Mouse (Mus musculus): Measurements from ENCODE around the gene Dnase1l1. TPM values are rescaled to one million over a fixed set of nuclear protein-coding genes. Genes with fewer than 3 reads are reported as not detected.
A peak's percentile ranks its signal among the peaks of the same experiment; 100 is the strongest.

Dnase1l1 gene
- polyA plus RNA-seq (2011; ENCODE audit: insufficient read depth, insufficient read length, low read depth, missing spikeins), result 3.9 and 5.9 TPM in 2 replicates

GRCm38 (mm10) chrX:74281732-74282394, at the start of gene Dnase1l1, which contains the start of gene Taz:
Gene Dnase1l1 (minus strand): TSS chrX:74282337.
Gene Taz (plus strand): TSS chrX:74281912.
- H3K9me3 ChIP-seq (replicated peaks; ENCODE audit: control insufficient read depth, insufficient read depth, low read length, poor library complexity, severe bottlenecking), result no peaks in the 10 kb centered on the region
- H3K27ac ChIP-seq (ENCODE audit: insufficient read depth, low read length), result peak within 1 kb of the TSS; percentile 68
- H3K9ac ChIP-seq (ENCODE audit: low read depth, poor library complexity, severe bottlenecking), result peak within 1 kb of the TSS; percentile 87
- TF ChIP-seq EP300 (IDR thresholded peaks at IDR 0.05; ENCODE audit: insufficient read depth, low read depth, low read length) (no peak), CTCF (IDR thresholded peaks at IDR 0.05; ENCODE audit: low read depth, low read length) (no peak), POLR2A (IDR thresholded peaks at IDR 0.05; ENCODE audit: insufficient read depth, low read length) (no peak)
- H3K4me3 ChIP-seq (ENCODE audit: low read depth, low read length), result peak within 1 kb of the TSS; percentile 95
- H3K36me3 ChIP-seq (ENCODE audit: control insufficient read depth, insufficient read depth, low read length, poor library complexity, severe bottlenecking), result no peaks in the 10 kb centered on the region
- H3K4me1 ChIP-seq (ENCODE audit: control insufficient read depth, insufficient read depth, low read length), result peaks cover 2% of the 10 kb centered on the region
- H3K27me3 ChIP-seq (ENCODE audit: control insufficient read depth, insufficient read depth, low read length, poor library complexity, severe bottlenecking), result no peaks in the 10 kb centered on the region

GRCm38 (mm10) chrX:74330166-74330930, 48.2 kb upstream of the Dnase1l1 start:
- Histone ChIP-seq H3K9me3 (replicated peaks; ENCODE audit: control insufficient read depth, insufficient read depth, low read length, poor library complexity, severe bottlenecking) (no peaks in the 10 kb centered on the region), H3K4me1 (ENCODE audit: control insufficient read depth, insufficient read depth, low read length) (no peaks in the 10 kb centered on the region), H3K27ac (ENCODE audit: insufficient read depth, low read length) (no peak overlapping the region), H3K36me3 (ENCODE audit: control insufficient read depth, insufficient read depth, low read length, poor library complexity, severe bottlenecking) (no peaks in the 10 kb centered on the region), H3K27me3 (ENCODE audit: control insufficient read depth, insufficient read depth, low read length, poor library complexity, severe bottlenecking) (no peaks in the 10 kb centered on the region), H3K4me3 (ENCODE audit: low read depth, low read length) (no peak overlapping the region), H3K9ac (ENCODE audit: low read depth, poor library complexity, severe bottlenecking) (no peak overlapping the region)
- no peak for TF ChIP-seq EP300 (IDR thresholded peaks at IDR 0.05; ENCODE audit: insufficient read depth, low read depth, low read length)
- no peak for TF ChIP-seq POLR2A (IDR thresholded peaks at IDR 0.05; ENCODE audit: insufficient read depth, low read length)
- no peak for TF ChIP-seq CTCF (IDR thresholded peaks at IDR 0.05; ENCODE audit: low read depth, low read length)

GRCm38 (mm10) chrX:74329215-74329671, 47.1 kb upstream of the Dnase1l1 start:
- H3K4me3 ChIP-seq (ENCODE audit: low read depth, low read length), result peak overlapping the region; percentile 74
- H3K9me3 ChIP-seq (replicated peaks; ENCODE audit: control insufficient read depth, insufficient read depth, low read length, poor library complexity, severe bottlenecking), result no peaks in the 10 kb centered on the region
- H3K36me3 ChIP-seq (ENCODE audit: control insufficient read depth, insufficient read depth, low read length, poor library complexity, severe bottlenecking), result no peaks in the 10 kb centered on the region
- H3K9ac ChIP-seq (ENCODE audit: low read depth, poor library complexity, severe bottlenecking), result peak overlapping the region; percentile 72
- TF ChIP-seq EP300 (IDR thresholded peaks at IDR 0.05; ENCODE audit: insufficient read depth, low read depth, low read length), result no peak
- no peak for TF ChIP-seq POLR2A (IDR thresholded peaks at IDR 0.05; ENCODE audit: insufficient read depth, low read length)
- TF ChIP-seq CTCF (IDR thresholded peaks at IDR 0.05; ENCODE audit: low read depth, low read length), result no peak
- no peaks in the 10 kb centered on the region for H3K4me1 ChIP-seq (ENCODE audit: control insufficient read depth, insufficient read depth, low read length)
- H3K27me3 ChIP-seq (ENCODE audit: control insufficient read depth, insufficient read depth, low read length, poor library complexity, severe bottlenecking), result no peaks in the 10 kb centered on the region
- H3K27ac ChIP-seq (ENCODE audit: insufficient read depth, low read length), result no peak overlapping the region

GRCm38 (mm10) chrX:74328725-74329161, 46.6 kb upstream of the Dnase1l1 start, which contains the start of gene Plxna3:
Gene Plxna3 (plus strand): TSS chrX:74329066.
- H3K4me1 ChIP-seq (ENCODE audit: control insufficient read depth, insufficient read depth, low read length), result no peaks in the 10 kb centered on the region
- H3K27me3 ChIP-seq (ENCODE audit: control insufficient read depth, insufficient read depth, low read length, poor library complexity, severe bottlenecking), result no peaks in the 10 kb centered on the region
- H3K36me3 ChIP-seq (ENCODE audit: control insufficient read depth, insufficient read depth, low read length, poor library complexity, severe bottlenecking), result no peaks in the 10 kb centered on the region
- H3K4me3 ChIP-seq (ENCODE audit: low read depth, low read length), result peak within 1 kb of the TSS; percentile 74
- H3K27ac ChIP-seq (ENCODE audit: insufficient read depth, low read length), result no peak within 1 kb of the TSS
- no peaks in the 10 kb centered on the region for H3K9me3 ChIP-seq (replicated peaks; ENCODE audit: control insufficient read depth, insufficient read depth, low read length, poor library complexity, severe bottlenecking)
- H3K9ac ChIP-seq (ENCODE audit: low read depth, poor library complexity, severe bottlenecking), result peak within 1 kb of the TSS; percentile 72
- TF ChIP-seq POLR2A (IDR thresholded peaks at IDR 0.05; ENCODE audit: insufficient read depth, low read length) (no peak), CTCF (IDR thresholded peaks at IDR 0.05; ENCODE audit: low read depth, low read length) (no peak), EP300 (IDR thresholded peaks at IDR 0.05; ENCODE audit: insufficient read depth, low read depth, low read length) (no peak)

GRCm38 (mm10) chrX:74312540-74313464, 30.7 kb upstream of the Dnase1l1 start, which contains the start of gene Fam50a:
Gene Fam50a (plus strand): TSS chrX:74313033.
- H3K36me3 ChIP-seq (ENCODE audit: control insufficient read depth, insufficient read depth, low read length, poor library complexity, severe bottlenecking), result peaks cover 10% of the 10 kb centered on the region
- peak within 1 kb of the TSS; percentile 30; the same call in 1 of the 2 replicates for H3K27ac ChIP-seq (ENCODE audit: insufficient read depth, low read length)
- TF ChIP-seq CTCF (IDR thresholded peaks at IDR 0.05; ENCODE audit: low read depth, low read length) (no peak), POLR2A (IDR thresholded peaks at IDR 0.05; ENCODE audit: insufficient read depth, low read length) (peak; percentile 10)
- H3K4me3 ChIP-seq (ENCODE audit: low read depth, low read length), result peak within 1 kb of the TSS; percentile 93
- no peaks in the 10 kb centered on the region for H3K4me1 ChIP-seq (ENCODE audit: control insufficient read depth, insufficient read depth, low read length)
- peak within 1 kb of the TSS; percentile 83 for H3K9ac ChIP-seq (ENCODE audit: low read depth, poor library complexity, severe bottlenecking)
- no peaks in the 10 kb centered on the region for H3K9me3 ChIP-seq (replicated peaks; ENCODE audit: control insufficient read depth, insufficient read depth, low read length, poor library complexity, severe bottlenecking)
- no peaks in the 10 kb centered on the region for H3K27me3 ChIP-seq (ENCODE audit: control insufficient read depth, insufficient read depth, low read length, poor library complexity, severe bottlenecking)

All from ES-Bruce4 (cell line).